Mouse (Mus musculus) limb, embryonic 15.5 days (tissue): Measurements from ENCODE around the gene Prss54. TPM values are rescaled to one million over a fixed set of nuclear protein-coding genes. Genes with fewer than 3 reads are reported as not detected.

Experiments used
- ATAC-seq: fragments of 200-750 bp; cut with Nextera tagmentation; 2 replicates; pipeline ENCODE4 v1.8.0; 2017; ENCODE audit warnings: low read depth, moderate TSS enrichment; ENCODE audit not compliant: insufficient number of reproducible peaks, low FRiP score, low TSS enrichment
- H3K27ac ChIP-seq: fragments of 300-500 bp; sonication (generic); 2 replicates; pipeline ENCODE4 v1.5.1; 2015; ENCODE audit warnings: moderate library complexity, mild to moderate bottlenecking, inconsistent platforms
- H3K27me3 ChIP-seq: fragments of 300-500 bp; sonication (generic); 2 replicates; pipeline ENCODE4 v1.6.1; 2015; ENCODE audit warnings: inconsistent platforms
- H3K36me3 ChIP-seq: fragments of 300-500 bp; sonication (generic); 2 replicates; pipeline ENCODE4 v1.6.1; 2015; ENCODE audit warnings: inconsistent platforms
- H3K4me1 ChIP-seq: fragments of 300-500 bp; sonication (generic); 2 replicates; pipeline ENCODE4 v1.6.1; 2015; ENCODE audit warnings: inconsistent platforms
- H3K4me2 ChIP-seq: fragments of 300-500 bp; sonication (generic); 2 replicates; pipeline ENCODE4 v1.6.1; 2015; ENCODE audit warnings: mild to moderate bottlenecking, inconsistent platforms
- H3K4me3 ChIP-seq: fragments of 300-500 bp; sonication (generic); 2 replicates; pipeline ENCODE4 v1.5.1; 2015; ENCODE audit warnings: mild to moderate bottlenecking, inconsistent platforms
- H3K9ac ChIP-seq: fragments of 300-500 bp; sonication (generic); 2 replicates; pipeline ENCODE4 v1.6.1; 2015; ENCODE audit warnings: inconsistent platforms
- H3K9me3 ChIP-seq: fragments of 300-500 bp; sonication (generic); 2 replicates; pipeline ENCODE4 v1.6.1; 2016; ENCODE audit warnings: inconsistent platforms
- WGBS: fragments of 180-500 bp; shearing (Covaris S2); methylation state at CpG from one replicate; pipeline ENCODE4 v1.1.7; 2015; 5-methylcytosine and 5-hydroxymethylcytosine counted together
- polyA plus RNA-seq: library from polyadenylated mRNA; unstranded; fragments of >200 nt; fragmentation: Nextera tagmentation; extraction: Ambion mirVana; gene quantifications from 2 replicates; pipeline ENCODE4 v1.2.1, GENCODE M21; 2015

Prss54 gene
- polyA plus RNA-seq, 1 experiment from 2014 or later: not detected

- WGBS: 47% methylated on average over 4 of the region's 4 CpGs
- no peaks in the 10 kb centered on the region for H3K36me3 ChIP-seq
- H3K27me3 ChIP-seq: no peaks in the 10 kb centered on the region
- no peak overlapping the region for H3K4me2 ChIP-seq
- peaks cover 8% of the 10 kb centered on the region; the same call in 1 of the 2 replicates for H3K4me1 ChIP-seq
- ATAC-seq: peak; percentile 75; the same call in 1 of the 2 replicates
- no peaks in the 10 kb centered on the region for H3K9me3 ChIP-seq
- H3K9ac ChIP-seq: no peak overlapping the region
- H3K4me3 ChIP-seq: no peak overlapping the region
- H3K27ac ChIP-seq: no peak overlapping the region
Observed at GRCm38 (mm10) chr8:95596841-95597241, 20.7 kb upstream of the Prss54 start.

- H3K4me1 ChIP-seq: peaks cover 8% of the 10 kb centered on the region; the same call in 1 of the 2 replicates
- H3K9me3 ChIP-seq: no peaks in the 10 kb centered on the region
- no peaks in the 10 kb centered on the region for H3K36me3 ChIP-seq
- H3K27ac ChIP-seq: no peak overlapping the region
- ATAC-seq: no peak
- H3K4me3 ChIP-seq: no peak overlapping the region
- no peaks in the 10 kb centered on the region for H3K27me3 ChIP-seq
- WGBS: 80% methylated on average over 14 of the region's 14 CpGs
- H3K4me2 ChIP-seq: no peak overlapping the region
- H3K9ac ChIP-seq: no peak overlapping the region
Observed at GRCm38 (mm10) chr8:95595131-95595530, 19.0 kb upstream of the Prss54 start.

- no peak for ATAC-seq
- Histone ChIP-seq H3K9ac (no peak overlapping the region), H3K36me3 (no peaks in the 10 kb centered on the region), H3K27me3 (no peaks in the 10 kb centered on the region), H3K9me3 (no peaks in the 10 kb centered on the region), H3K27ac (no peak overlapping the region), H3K4me1 (peaks cover 8% of the 10 kb centered on the region; the same call in 1 of the 2 replicates), H3K4me2 (no peak overlapping the region), H3K4me3 (no peak overlapping the region)
- WGBS: 89% methylated on average over 7 of the region's 7 CpGs
Observed at GRCm38 (mm10) chr8:95593439-95594393, 17.6 kb upstream of the Prss54 start.

DNA sequence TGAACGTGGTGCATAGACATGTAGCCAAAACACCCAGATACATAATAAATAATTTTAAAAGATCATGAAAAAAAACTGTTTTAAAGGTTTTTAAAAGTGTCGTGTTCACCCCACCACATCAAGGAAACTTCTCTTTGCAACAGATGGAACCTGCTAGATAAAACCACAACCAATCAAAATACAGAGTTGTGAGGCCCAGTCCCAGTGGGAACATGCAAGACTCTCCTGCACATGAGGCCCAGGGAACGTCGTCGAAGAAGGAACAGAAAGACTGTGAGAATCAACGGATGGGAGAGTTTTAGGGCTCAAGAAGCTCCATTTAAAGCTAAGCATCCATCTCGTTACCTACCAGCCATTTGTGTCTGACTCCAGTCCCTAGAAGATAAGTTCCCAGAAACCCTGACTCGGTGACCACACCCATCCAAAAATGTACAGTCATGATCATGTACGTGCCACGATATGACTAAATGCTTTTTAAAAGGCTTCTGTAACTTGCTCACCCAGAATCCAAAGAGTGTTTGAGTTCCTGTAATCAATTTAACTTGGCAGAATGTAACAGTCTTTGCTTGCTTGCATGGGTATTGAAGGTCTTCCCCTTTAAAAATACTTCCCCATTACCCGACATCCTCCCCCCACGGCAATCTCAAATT lies 16.1 kb upstream of the Prss54 start:
- no peak for ATAC-seq
- WGBS: 79% methylated on average over 12 of the region's 12 CpGs
- Histone ChIP-seq H3K4me1 (peaks cover 8% of the 10 kb centered on the region; the same call in 1 of the 2 replicates), H3K9me3 (no peaks in the 10 kb centered on the region), H3K9ac (no peak overlapping the region), H3K27ac (no peak overlapping the region), H3K27me3 (no peaks in the 10 kb centered on the region), H3K4me3 (no peak overlapping the region), H3K4me2 (no peak overlapping the region), H3K36me3 (no peaks in the 10 kb centered on the region)

GRCm38 (mm10) chr8:95590539-95590938 lies 14.4 kb upstream of the Prss54 start:
- H3K36me3 ChIP-seq: no peaks in the 10 kb centered on the region
- H3K4me3 ChIP-seq: no peak overlapping the region
- no peak overlapping the region for H3K9ac ChIP-seq
- 0 out of 2 replicates have a peak, but pooled peaks cover 3% of the 10 kb centered on the region for H3K4me1 ChIP-seq
- H3K27ac ChIP-seq: no peak overlapping the region
- H3K9me3 ChIP-seq: no peaks in the 10 kb centered on the region
- no peak for ATAC-seq
- H3K27me3 ChIP-seq: no peaks in the 10 kb centered on the region
- no peak overlapping the region for H3K4me2 ChIP-seq
- 79% methylated on average over 4 of the region's 4 CpGs for WGBS

DNA sequence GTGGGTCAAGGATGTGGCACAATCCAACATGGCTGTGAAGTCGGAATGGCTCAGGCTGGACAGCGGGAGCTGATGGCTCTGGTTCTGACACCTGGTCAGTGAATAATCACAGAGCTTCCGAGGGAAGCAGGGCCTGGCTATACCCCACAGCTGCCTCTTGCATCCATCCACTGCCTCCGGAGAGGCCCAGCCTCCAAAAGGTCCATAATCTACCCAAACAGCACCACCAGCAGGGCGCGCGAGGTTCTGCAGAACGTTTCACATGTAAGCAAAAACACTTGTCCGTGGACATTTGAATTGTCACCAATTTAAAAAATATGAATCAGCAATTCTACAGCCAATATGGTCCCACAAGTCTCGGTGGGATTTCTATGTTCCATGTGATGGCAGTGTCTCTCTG lies 13.1 kb upstream of the Prss54 start:
- H3K4me2 ChIP-seq: no peak overlapping the region
- no peaks in the 10 kb centered on the region for H3K36me3 ChIP-seq
- H3K27me3 ChIP-seq: no peaks in the 10 kb centered on the region
- H3K9me3 ChIP-seq: no peaks in the 10 kb centered on the region
- H3K4me1 ChIP-seq: no peaks in the 10 kb centered on the region
- no peak overlapping the region for H3K4me3 ChIP-seq
- no peak for ATAC-seq
- H3K9ac ChIP-seq: no peak overlapping the region
- no peak overlapping the region for H3K27ac ChIP-seq
- WGBS: 61% methylated on average over 10 of the region's 10 CpGs

- no peaks in the 10 kb centered on the region for H3K27me3 ChIP-seq
Observed at GRCm38 (mm10) chr8:95587339-95587738, 11.2 kb upstream of the Prss54 start.

DNA sequence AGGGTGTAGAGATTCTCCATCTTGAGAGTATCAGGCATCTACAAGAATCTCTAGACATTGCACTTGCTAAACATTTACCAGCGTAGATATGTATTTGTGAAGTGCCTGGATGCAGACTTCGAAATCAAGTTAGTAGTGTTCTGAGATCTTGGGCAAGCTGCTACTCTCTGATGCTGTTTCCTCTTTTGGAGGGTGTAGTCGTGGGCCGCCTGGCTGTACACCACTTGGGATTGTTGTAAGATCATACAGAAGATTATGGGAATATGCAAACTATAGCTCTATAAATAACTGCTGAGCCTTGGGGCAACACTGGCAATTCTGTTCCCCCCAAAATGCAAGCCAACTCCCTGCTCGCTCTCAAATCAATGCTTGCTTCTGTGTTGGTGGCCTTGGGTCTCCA lies 3.0 kb downstream of the Prss54 start:
- ATAC-seq: no peak
- H3K4me3 ChIP-seq: no peak overlapping the region
- no peak overlapping the region for H3K27ac ChIP-seq
- no peaks in the 10 kb centered on the region for H3K4me1 ChIP-seq
- no peak overlapping the region for H3K4me2 ChIP-seq
- H3K9me3 ChIP-seq: no peaks in the 10 kb centered on the region
- H3K36me3 ChIP-seq: no peaks in the 10 kb centered on the region
- 83% methylated on average over 5 of the region's 5 CpGs for WGBS
- no peaks in the 10 kb centered on the region for H3K27me3 ChIP-seq
- H3K9ac ChIP-seq: no peak overlapping the region

More at GRCm38 (mm10) chr8:95587339-95587738, 11.2 kb upstream of the Prss54 start:
- Histone ChIP-seq H3K9ac (no peak overlapping the region), H3K4me1 (no peaks in the 10 kb centered on the region), H3K9me3 (no peaks in the 10 kb centered on the region), H3K4me3 (no peak overlapping the region), H3K27ac (no peak overlapping the region), H3K36me3 (no peaks in the 10 kb centered on the region), H3K4me2 (no peak overlapping the region)
- 77% methylated on average over 1 of the region's 1 CpGs for WGBS
- no peak for ATAC-seq

- ATAC-seq: no peak
- Histone ChIP-seq H3K4me2 (no peak overlapping the region), H3K4me3 (no peak overlapping the region), H3K36me3 (no peaks in the 10 kb centered on the region), H3K4me1 (no peaks in the 10 kb centered on the region), H3K27me3 (no peaks in the 10 kb centered on the region), H3K9me3 (no peaks in the 10 kb centered on the region), H3K27ac (no peak overlapping the region), H3K9ac (no peak overlapping the region)
- WGBS: 82% methylated on average over 6 of the region's 6 CpGs
Observed at GRCm38 (mm10) chr8:95566809-95567208, 9.3 kb downstream of the Prss54 start.

DNA sequence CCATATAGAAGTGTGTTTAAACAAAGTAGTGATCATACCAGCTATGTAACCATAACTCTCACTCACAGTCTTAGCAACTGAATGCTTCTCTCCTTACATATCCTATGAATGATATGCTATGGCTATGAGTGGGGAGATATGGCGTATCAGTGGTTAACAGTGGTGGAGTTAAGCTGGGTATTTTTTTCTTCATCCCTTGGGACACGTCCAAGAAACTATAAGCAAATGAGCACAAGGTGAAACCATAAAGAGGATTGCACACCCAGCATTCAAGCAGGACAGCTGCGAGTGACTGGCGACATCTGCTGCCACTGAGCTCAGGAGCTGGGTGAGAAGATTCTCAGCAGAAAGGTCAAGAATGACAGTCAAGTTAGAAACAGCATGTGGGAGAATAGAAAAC lies 9.9 kb downstream of the Prss54 start:
- no peak for ATAC-seq
- H3K4me2 ChIP-seq: no peak overlapping the region
- WGBS: 65% methylated on average over 4 of the region's 4 CpGs
- no peak overlapping the region for H3K27ac ChIP-seq
- no peaks in the 10 kb centered on the region for H3K9me3 ChIP-seq
- H3K9ac ChIP-seq: no peak overlapping the region
- no peaks in the 10 kb centered on the region for H3K36me3 ChIP-seq
- H3K4me3 ChIP-seq: no peak overlapping the region
- H3K27me3 ChIP-seq: no peaks in the 10 kb centered on the region
- H3K4me1 ChIP-seq: no peaks in the 10 kb centered on the region

GRCm38 (mm10) chr8:95555963-95556362 lies 20.2 kb downstream of the Prss54 start:
- ATAC-seq: no peak
- H3K27ac ChIP-seq: no peak overlapping the region
- H3K9ac ChIP-seq: no peak overlapping the region
- no peak overlapping the region for H3K4me3 ChIP-seq
- H3K4me1 ChIP-seq: no peaks in the 10 kb centered on the region
- H3K36me3 ChIP-seq: no peaks in the 10 kb centered on the region
- H3K27me3 ChIP-seq: no peaks in the 10 kb centered on the region
- WGBS: 96% methylated on average over 2 of the region's 2 CpGs
- no peaks in the 10 kb centered on the region for H3K9me3 ChIP-seq
- H3K4me2 ChIP-seq: no peak overlapping the region

GRCm38 (mm10) chr8:95551577-95551976 lies 24.6 kb downstream of the Prss54 start:
- ATAC-seq: no peak
- 82% methylated on average over 4 of the region's 4 CpGs for WGBS
- no peak overlapping the region for H3K9ac ChIP-seq
- no peaks in the 10 kb centered on the region for H3K27me3 ChIP-seq
- H3K27ac ChIP-seq: no peak overlapping the region
- H3K4me2 ChIP-seq: no peak overlapping the region
- H3K4me1 ChIP-seq: no peaks in the 10 kb centered on the region
- H3K36me3 ChIP-seq: no peaks in the 10 kb centered on the region
- no peak overlapping the region for H3K4me3 ChIP-seq
- no peaks in the 10 kb centered on the region for H3K9me3 ChIP-seq
